Mouse (Mus musculus) stomach, embryonic 15.5 days (tissue): ENCODE data around the gene Arf6. TPM values are rescaled to one million over a fixed set of nuclear protein-coding genes. Genes with fewer than 3 reads are reported as not detected.
A peak's percentile ranks its signal among the peaks of the same experiment; 100 is the strongest.

ENCODE experiments used
- ATAC-seq: fragments of 200-750 bp; cut with Nextera tagmentation; 2 replicates; pipeline ENCODE4 v1.8.0; 2017; ENCODE audit warnings: low read depth, moderate number of reproducible peaks, moderate TSS enrichment; ENCODE audit not compliant: insufficient read depth, low FRiP score
- H3K27ac ChIP-seq: fragments of 300-500 bp; sonication (generic); 2 replicates; pipeline ENCODE4 v1.5.1; 2015; ENCODE audit warnings: mild to moderate bottlenecking, inconsistent platforms
- H3K27me3 ChIP-seq: fragments of 300-500 bp; sonication (generic); replicated peaks from 2 replicates; pipeline ENCODE4 v1.6.1; 2015; ENCODE audit warnings: inconsistent platforms
- H3K36me3 ChIP-seq: fragments of 300-500 bp; sonication (generic); 2 replicates; pipeline ENCODE4 v1.6.1; 2015; ENCODE audit warnings: inconsistent platforms
- H3K4me1 ChIP-seq: fragments of 300-500 bp; sonication (generic); 2 replicates; pipeline ENCODE4 v1.6.1; 2015; ENCODE audit warnings: inconsistent platforms
- H3K4me2 ChIP-seq: fragments of 300-500 bp; sonication (generic); 2 replicates; pipeline ENCODE4 v1.6.1; 2015; ENCODE audit warnings: mild to moderate bottlenecking, inconsistent platforms
- H3K4me3 ChIP-seq: fragments of 300-500 bp; sonication (generic); replicated peaks from 2 replicates; pipeline ENCODE4 v1.5.1; 2015; ENCODE audit warnings: inconsistent platforms
- H3K9ac ChIP-seq: fragments of 300-500 bp; sonication (generic); 2 replicates; pipeline ENCODE4 v1.6.1; 2015; ENCODE audit warnings: inconsistent platforms
- H3K9me3 ChIP-seq: fragments of 300-500 bp; sonication (generic); 2 replicates; pipeline ENCODE4 v1.6.1; 2016; ENCODE audit warnings: inconsistent platforms
- WGBS: fragments of 180-500 bp; shearing (Covaris S2); methylation state at CpG from one replicate; pipeline ENCODE4 v1.1.7; 2015; 5-methylcytosine and 5-hydroxymethylcytosine counted together
- polyA plus RNA-seq: library from polyadenylated mRNA; unstranded; fragments of >200 nt; fragmentation: Nextera tagmentation; extraction: Ambion mirVana; gene quantifications from 2 replicates; pipeline ENCODE4 v1.2.1, GENCODE M21; 2015

Gene Arf6
- polyA plus RNA-seq, 1 experiment from 2014 or later = 63.7 TPM

DNA sequence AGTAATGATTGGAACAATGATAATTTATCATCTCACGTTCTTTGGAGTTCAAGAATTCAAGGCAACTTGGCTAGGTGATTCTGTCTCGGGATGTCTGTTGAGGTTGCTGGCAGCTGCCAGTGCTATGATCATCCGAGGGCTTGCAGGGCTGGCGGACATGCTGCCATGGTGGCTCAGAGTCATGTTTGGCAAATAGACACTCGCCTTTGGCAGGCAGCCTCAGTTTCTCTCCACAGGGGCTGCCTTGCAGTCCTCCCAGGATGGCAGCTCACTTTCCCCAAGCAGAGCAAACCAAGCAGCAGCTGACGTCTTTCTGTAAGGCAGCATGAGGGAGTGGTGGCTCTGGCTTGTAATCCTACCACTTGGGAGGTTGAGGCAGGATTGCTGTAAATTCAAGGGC, 22.5 kb downstream of the Arf6 start:
- no peak overlapping the region for H3K4me2 ChIP-seq
- WGBS = 82% methylated on average over 6 of the region's 6 CpGs
- no peak overlapping the region for H3K9ac ChIP-seq
- H3K36me3 ChIP-seq = no peaks in the 10 kb centered on the region
- H3K9me3 ChIP-seq = no peaks in the 10 kb centered on the region
- no peaks in the 10 kb centered on the region for H3K4me1 ChIP-seq
- no peaks in the 10 kb centered on the region for H3K27me3 ChIP-seq
- no peak for ATAC-seq
- no peak overlapping the region for H3K4me3 ChIP-seq
- no peak overlapping the region for H3K27ac ChIP-seq

DNA sequence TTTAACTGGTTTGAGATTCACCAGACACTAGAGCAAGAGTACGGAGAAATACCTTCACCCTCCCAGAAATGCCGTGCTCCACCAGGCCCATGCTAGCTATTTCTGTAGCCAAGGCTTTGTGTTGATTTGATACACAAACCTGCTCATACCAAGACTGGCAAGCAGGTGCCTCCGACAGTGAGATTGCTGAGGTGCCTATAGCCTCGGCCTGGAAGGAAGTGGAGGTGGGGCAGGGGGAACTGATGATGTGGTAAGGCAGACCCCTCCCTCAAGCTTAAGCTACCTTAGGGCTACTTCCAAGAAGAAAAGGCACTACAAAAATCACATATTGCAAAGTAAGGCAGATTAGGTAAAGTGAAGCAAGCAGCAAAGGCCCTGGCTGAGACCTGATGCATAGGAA, 28.4 kb downstream of the Arf6 start:
- H3K27me3 ChIP-seq = no peaks in the 10 kb centered on the region
- H3K27ac ChIP-seq = no peak overlapping the region
- ATAC-seq = no peak
- no peaks in the 10 kb centered on the region for H3K9me3 ChIP-seq
- 0 out of 2 replicates have a peak, but pooled peaks cover 5% of the 10 kb centered on the region for H3K4me1 ChIP-seq
- no peak overlapping the region for H3K9ac ChIP-seq
- no peak overlapping the region for H3K4me3 ChIP-seq
- H3K4me2 ChIP-seq = no peak overlapping the region
- WGBS = 67% methylated on average over 4 of the region's 4 CpGs
- no peaks in the 10 kb centered on the region for H3K36me3 ChIP-seq

DNA sequence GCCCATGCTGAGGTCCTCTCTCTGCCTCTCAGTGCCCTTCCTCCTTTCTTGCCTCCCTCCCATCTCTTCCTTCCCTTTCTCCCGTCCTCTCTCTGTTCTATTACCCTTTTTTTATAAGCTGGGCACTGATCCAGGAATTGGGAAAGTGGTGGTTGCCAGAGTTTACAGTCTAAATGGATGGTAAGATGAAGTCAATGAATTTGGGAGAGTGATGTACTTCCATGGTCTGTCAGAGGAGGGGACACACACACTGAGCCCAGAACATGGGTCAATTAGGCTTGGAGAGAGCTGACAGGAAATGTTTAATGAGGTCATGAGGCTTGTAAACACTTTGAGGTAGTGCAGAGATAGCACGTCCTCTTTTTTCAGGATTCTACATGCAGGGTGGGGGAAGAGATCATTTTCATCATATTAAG, 28.9 kb downstream of the Arf6 start:
- Histone ChIP-seq H3K27ac (no peak overlapping the region), H3K9ac (no peak overlapping the region), H3K9me3 (no peaks in the 10 kb centered on the region), H3K4me2 (no peak overlapping the region), H3K27me3 (no peaks in the 10 kb centered on the region), H3K4me3 (no peak overlapping the region), H3K4me1 (0 out of 2 replicates have a peak, but pooled peaks cover 5% of the 10 kb centered on the region), H3K36me3 (no peaks in the 10 kb centered on the region)
- ATAC-seq = no peak; the same call in 1 of the 2 replicates
- 12% methylated on average over 2 of the region's 2 CpGs for WGBS

DNA sequence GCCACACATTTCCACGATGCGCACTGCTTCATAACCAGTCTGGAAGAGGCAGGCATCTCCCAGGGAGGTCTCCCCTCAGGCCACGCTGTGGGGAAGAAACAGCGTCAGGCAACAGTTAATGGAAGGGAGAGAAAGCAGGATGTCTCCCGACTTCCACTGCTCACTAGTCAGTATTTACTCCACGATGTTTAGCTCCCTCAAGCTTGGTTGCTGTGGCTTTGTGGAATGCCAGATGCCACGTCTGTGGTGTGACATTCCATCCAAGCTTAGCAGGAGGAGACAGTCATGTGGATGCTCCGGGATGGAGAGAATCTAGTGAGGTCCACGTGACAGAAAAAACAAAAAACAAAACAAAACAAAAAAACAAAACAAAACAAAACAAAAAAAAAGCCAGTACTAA, 30.1 kb downstream of the Arf6 start:
- WGBS = 45% methylated on average over 9 of the region's 9 CpGs
- no peak for ATAC-seq

DNA sequence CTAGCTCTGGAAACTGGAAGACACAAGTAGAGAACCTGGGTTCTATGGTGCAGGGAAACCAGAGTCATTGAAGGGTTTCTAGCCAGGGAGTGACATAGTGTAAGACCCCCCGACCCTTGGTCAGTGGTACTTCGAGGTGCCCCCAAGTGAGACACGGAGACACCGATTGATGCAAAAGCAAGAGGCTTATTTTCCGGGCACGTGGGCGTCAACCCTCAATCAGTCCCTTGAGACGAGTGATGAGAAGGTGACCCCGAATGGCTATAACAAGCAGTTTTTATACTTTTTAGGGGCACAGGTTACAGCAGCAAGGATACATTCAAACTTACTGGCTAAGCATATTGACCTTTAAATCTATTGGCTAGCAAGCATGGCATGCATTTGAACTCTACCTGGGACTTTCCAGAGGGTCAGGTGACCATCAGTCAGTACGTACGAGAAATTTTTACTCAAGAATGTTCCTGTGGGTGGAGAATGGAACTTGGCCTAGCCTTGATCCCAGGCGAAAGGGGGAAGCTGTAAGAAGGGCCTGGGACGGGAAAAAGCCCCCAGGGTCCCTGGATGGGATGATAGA, 30.7 kb downstream of the Arf6 start:
- Histone ChIP-seq H3K9me3 (no peaks in the 10 kb centered on the region), H3K36me3 (no peaks in the 10 kb centered on the region), H3K9ac (no peak overlapping the region), H3K27me3 (no peaks in the 10 kb centered on the region), H3K4me3 (no peak overlapping the region), H3K27ac (no peak overlapping the region), H3K4me1 (0 out of 2 replicates have a peak, but pooled peaks cover 5% of the 10 kb centered on the region), H3K4me2 (no peak overlapping the region)
- 91% methylated on average over 13 of the region's 13 CpGs for WGBS
- ATAC-seq = no peak

More for the DNA sequence above, 30.1 kb downstream of the Arf6 start:
- Histone ChIP-seq H3K27ac (no peak overlapping the region), H3K4me3 (no peak overlapping the region), H3K9ac (no peak overlapping the region), H3K36me3 (no peaks in the 10 kb centered on the region), H3K4me1 (0 out of 2 replicates have a peak, but pooled peaks cover 5% of the 10 kb centered on the region), H3K4me2 (no peak overlapping the region), H3K9me3 (no peaks in the 10 kb centered on the region), H3K27me3 (no peaks in the 10 kb centered on the region)

DNA sequence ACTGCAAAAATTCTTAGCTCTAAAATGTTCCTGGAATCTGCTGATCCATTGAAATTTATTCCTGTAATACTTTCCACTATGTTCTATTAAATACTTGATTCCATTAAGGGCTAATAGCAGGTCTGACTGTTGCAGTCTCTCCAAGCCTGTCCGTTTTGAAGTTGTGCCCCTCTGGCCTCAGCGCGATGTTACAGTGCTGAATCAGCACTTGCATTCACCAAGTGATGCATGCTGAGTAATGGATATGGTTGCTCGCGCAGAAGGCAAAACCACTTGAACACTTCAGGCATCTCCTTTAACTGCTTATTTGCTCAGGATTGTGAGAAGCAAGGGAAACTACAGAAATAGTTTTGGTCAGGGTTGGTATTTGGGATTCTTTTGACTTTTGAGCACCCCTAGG, 38.8 kb downstream of the Arf6 start:
- Histone ChIP-seq H3K4me3 (no peak overlapping the region), H3K27me3 (no peaks in the 10 kb centered on the region), H3K4me1 (no peaks in the 10 kb centered on the region), H3K9ac (no peak overlapping the region), H3K4me2 (no peak overlapping the region), H3K9me3 (no peaks in the 10 kb centered on the region), H3K27ac (no peak overlapping the region), H3K36me3 (no peaks in the 10 kb centered on the region)
- WGBS = 60% methylated on average over 5 of the region's 5 CpGs
- no peak for ATAC-seq

DNA sequence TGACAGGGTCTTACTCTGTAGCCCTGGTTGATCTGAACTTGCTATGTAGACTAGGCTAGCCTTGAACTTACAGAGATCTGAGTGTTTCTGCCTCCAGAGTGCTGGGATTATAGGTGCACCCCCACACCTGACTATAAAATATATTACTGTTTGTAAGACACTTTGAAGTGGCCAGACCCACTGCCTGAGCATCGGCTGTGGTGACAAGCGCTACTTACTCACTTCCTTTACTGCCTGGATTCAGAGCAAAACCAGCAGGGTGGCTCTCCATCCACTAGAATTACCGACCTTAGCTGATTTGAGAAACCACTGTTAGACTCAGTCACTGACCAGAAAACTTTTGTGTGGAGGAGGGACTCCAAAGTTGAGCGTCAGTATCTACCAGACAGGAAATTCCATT, 40.0 kb downstream of the Arf6 start:
- ATAC-seq = no peak
- H3K9me3 ChIP-seq = no peaks in the 10 kb centered on the region
- 55% methylated on average over 4 of the region's 4 CpGs for WGBS
- H3K4me2 ChIP-seq = no peak overlapping the region
- H3K9ac ChIP-seq = no peak overlapping the region
- H3K27me3 ChIP-seq = no peaks in the 10 kb centered on the region
- H3K36me3 ChIP-seq = no peaks in the 10 kb centered on the region
- no peaks in the 10 kb centered on the region for H3K4me1 ChIP-seq
- H3K4me3 ChIP-seq = no peak overlapping the region
- no peak overlapping the region for H3K27ac ChIP-seq

DNA sequence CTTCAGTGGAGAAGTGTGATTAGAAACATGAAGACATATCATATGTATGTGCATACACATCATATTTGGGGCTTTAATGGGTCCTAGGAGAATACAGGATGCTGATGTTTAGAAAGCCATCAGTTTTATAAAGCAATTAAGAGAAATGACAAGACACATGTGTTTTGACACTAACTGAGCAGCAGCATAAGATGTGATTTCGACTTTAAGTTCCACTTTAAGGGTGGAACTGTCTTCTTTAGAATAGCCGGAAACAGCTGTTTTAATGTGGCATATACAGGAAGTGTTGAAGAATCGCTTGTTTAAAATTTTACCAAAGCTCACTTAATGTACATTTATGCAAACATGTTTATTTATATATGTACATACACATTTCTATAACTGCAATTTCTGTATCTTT, 41.4 kb downstream of the Arf6 start:
- no peaks in the 10 kb centered on the region for H3K9me3 ChIP-seq
- H3K4me3 ChIP-seq = no peak overlapping the region
- no peaks in the 10 kb centered on the region for H3K36me3 ChIP-seq
- H3K4me1 ChIP-seq = no peaks in the 10 kb centered on the region
- WGBS = 48% methylated on average over 3 of the region's 3 CpGs
- no peak overlapping the region for H3K9ac ChIP-seq
- H3K27me3 ChIP-seq = no peaks in the 10 kb centered on the region
- no peak overlapping the region for H3K27ac ChIP-seq
- ATAC-seq = no peak
- H3K4me2 ChIP-seq = no peak overlapping the region

DNA sequence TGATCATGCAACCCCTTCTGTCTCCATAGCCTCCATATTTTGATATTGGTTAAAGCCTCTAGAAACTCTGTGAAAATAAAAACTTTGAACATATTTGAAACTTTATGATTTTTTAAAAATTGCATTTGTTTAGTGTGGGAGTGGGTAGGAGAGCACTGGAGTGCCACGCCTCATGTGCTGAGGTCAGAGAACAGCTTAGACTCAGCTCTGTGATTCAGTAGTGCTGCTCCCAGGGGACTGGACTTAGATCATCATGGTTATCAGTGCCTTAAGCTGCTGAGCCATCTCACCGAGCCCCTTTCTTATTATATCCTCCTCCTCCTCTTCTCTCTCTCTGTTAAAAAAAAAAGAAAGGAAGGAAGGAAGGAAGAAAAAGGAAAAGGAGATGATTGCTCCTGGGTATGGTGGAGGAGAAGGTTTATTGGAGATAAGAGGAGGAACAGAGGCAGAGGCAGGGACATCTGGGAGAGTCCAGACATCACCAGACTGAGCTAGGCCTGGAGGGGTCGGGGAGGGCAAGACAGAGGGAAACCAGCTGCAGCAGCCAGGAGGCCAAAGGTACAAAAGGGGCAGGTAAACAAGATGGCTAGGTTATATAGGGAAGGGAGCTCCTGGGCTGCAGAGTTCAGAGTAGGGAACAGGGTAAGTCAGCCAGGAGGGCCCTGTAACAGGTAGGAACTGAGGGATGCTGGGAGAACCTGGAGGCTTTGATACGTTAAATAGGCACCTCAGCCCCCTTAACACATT, 43.0 kb downstream of the Arf6 start:
- no peak overlapping the region for H3K9ac ChIP-seq
- H3K9me3 ChIP-seq = no peaks in the 10 kb centered on the region
- no peaks in the 10 kb centered on the region for H3K4me1 ChIP-seq
- H3K4me2 ChIP-seq = no peak overlapping the region
- H3K4me3 ChIP-seq = no peak overlapping the region
- H3K27ac ChIP-seq = no peak overlapping the region
- 70% methylated on average over 4 of the region's 4 CpGs for WGBS
- no peaks in the 10 kb centered on the region for H3K27me3 ChIP-seq
- H3K36me3 ChIP-seq = no peaks in the 10 kb centered on the region
- ATAC-seq = no peak

DNA sequence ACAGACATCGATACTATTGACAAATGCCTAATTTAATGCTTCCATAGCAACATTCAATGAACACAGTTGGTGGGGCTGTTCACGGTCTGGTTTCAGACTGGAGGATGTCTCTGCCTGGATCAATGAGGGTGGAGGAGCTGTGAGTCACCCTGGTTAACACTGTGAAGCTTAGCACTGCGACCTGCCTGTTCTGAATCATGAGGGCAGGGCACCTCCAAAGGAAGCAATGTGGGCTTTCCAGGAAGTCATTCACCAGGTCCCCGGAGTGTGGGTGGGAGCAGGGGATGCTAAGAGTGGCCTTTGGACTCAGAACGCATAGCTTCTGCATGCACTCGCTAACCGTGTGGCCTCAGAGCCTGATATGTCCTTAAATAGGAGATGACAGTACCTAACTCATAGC, 44.8 kb downstream of the Arf6 start:
- no peak overlapping the region for H3K27ac ChIP-seq
- H3K36me3 ChIP-seq = no peaks in the 10 kb centered on the region
- no peak overlapping the region for H3K9ac ChIP-seq
- H3K4me2 ChIP-seq = no peak overlapping the region
- no peak overlapping the region for H3K4me3 ChIP-seq
- H3K9me3 ChIP-seq = no peaks in the 10 kb centered on the region
- WGBS = 59% methylated on average over 7 of the region's 7 CpGs
- H3K4me1 ChIP-seq = no peaks in the 10 kb centered on the region
- peak; percentile 69; the same call in 1 of the 2 replicates for ATAC-seq
- no peaks in the 10 kb centered on the region for H3K27me3 ChIP-seq

DNA sequence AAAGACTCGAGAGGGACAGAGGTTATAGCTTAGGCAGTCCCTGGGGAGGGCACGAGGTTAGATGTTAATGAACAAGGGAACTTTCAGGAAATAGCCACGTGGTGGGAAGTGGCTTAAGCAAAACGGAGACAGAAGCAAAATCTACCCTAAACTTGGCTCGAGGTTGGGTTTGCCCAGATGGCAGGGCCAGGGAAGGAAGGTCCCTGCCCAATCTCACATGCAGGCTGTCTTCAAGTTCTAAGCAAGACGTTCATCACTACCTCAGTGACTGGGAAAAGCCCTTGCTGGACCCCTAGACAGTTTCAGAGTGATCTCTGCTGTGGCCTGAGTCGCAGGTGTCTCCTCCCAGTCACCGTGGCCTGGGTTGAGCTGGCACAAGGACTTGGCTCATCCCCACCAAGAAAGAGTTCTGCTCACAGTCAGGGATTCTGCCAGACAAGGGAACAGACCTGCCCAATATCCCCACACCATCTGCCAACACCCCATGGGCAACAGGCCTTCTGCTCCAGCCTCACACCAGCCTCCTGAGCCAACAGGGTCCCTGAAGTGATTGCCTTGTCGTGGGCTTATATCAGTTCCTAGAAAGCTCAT, 45.8 kb downstream of the Arf6 start:
- 51% methylated on average over 9 of the region's 9 CpGs for WGBS
- Histone ChIP-seq H3K27me3 (no peaks in the 10 kb centered on the region), H3K4me3 (no peak overlapping the region), H3K9ac (no peak overlapping the region), H3K36me3 (no peaks in the 10 kb centered on the region), H3K4me2 (no peak overlapping the region), H3K9me3 (no peaks in the 10 kb centered on the region), H3K27ac (no peak overlapping the region), H3K4me1 (no peaks in the 10 kb centered on the region)
- no peak for ATAC-seq

DNA sequence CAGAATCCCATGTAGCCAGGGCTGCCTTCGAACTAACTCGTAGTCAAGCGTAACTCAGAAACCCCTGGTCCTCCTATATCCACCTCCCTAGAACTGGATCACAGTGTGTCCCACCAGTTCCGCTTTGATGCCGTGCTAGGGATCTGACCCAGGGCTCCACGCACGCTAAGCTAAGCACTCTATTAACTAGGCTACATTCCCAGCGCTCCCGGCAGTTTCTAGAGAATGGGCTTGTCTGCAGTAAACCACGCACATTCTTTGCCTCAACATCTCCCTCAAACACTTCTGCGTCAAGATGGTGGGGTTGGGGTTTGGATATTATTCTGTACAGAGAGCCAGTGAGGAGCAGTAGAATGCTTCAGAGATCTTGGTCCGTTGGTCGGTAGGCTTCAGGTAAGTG, 46.7 kb downstream of the Arf6 start:
- no peak overlapping the region for H3K4me3 ChIP-seq
- 88% methylated on average over 13 of the region's 13 CpGs for WGBS
- no peaks in the 10 kb centered on the region for H3K9me3 ChIP-seq
- no peak overlapping the region for H3K4me2 ChIP-seq
- H3K4me1 ChIP-seq = no peaks in the 10 kb centered on the region; the same call in 1 of the 2 replicates
- no peak overlapping the region for H3K9ac ChIP-seq
- H3K27me3 ChIP-seq = no peaks in the 10 kb centered on the region
- no peaks in the 10 kb centered on the region for H3K36me3 ChIP-seq
- H3K27ac ChIP-seq = no peak overlapping the region
- ATAC-seq = no peak
